Mouse (Mus musculus) forebrain, embryonic 16.5 days (tissue): ENCODE measurements at regions not wholly inside any gene's neighbourhood (a gene's known extent, or its start where the extent isn't known, plus 50 kb on each side); places are given as distances from the start of the nearest gene placed in this dataset.
"Not testable (repeated sequence)": the region's sequence is repeated elsewhere in the genome, so short reads cannot be mapped to it uniquely, and the experiment has no call there.

ENCODE experiments used
- ATAC-seq: fragments of 200-750 bp; cut with Nextera tagmentation; 2 replicates; pipeline ENCODE4 v1.8.0; 2017; ENCODE audit warnings: mild to moderate bottlenecking, moderate library complexity
- H3K27ac ChIP-seq: fragments of 300-500 bp; sonication (generic); 2 replicates; pipeline ENCODE4 v1.5.1; 2014; ENCODE audit warnings: low read length, control low read depth
- H3K27me3 ChIP-seq: fragments of 300-500 bp; sonication (generic); replicated peaks from 2 replicates; pipeline ENCODE4 v1.6.1; 2014; ENCODE audit warnings: low read length; ENCODE audit not compliant: control insufficient read depth, insufficient read depth
- H3K36me3 ChIP-seq: fragments of 300-500 bp; sonication (generic); 2 replicates; pipeline ENCODE4 v1.6.1; 2014; ENCODE audit not compliant: control insufficient read depth, insufficient read depth
- H3K4me1 ChIP-seq: fragments of 300-500 bp; sonication (generic); replicated peaks from 2 replicates; pipeline ENCODE4 v1.6.1; 2014; ENCODE audit warnings: low read length; ENCODE audit not compliant: control insufficient read depth, insufficient read depth
- H3K4me2 ChIP-seq: fragments of 300-500 bp; sonication (generic); 2 replicates; pipeline ENCODE4 v1.6.1; 2014; ENCODE audit warnings: mild to moderate bottlenecking, low read length, control low read depth
- H3K4me3 ChIP-seq: fragments of 300-500 bp; sonication (generic); replicated peaks from 2 replicates; pipeline ENCODE4 v1.5.1; 2014; ENCODE audit warnings: mild to moderate bottlenecking, low read length, control low read depth
- H3K9ac ChIP-seq: fragments of 300-500 bp; sonication (generic); replicated peaks from 2 replicates; pipeline ENCODE4 v1.6.1; 2014; ENCODE audit warnings: low read depth, low read length, control low read depth
- H3K9me3 ChIP-seq: fragments of 300-500 bp; sonication (generic); 2 replicates; pipeline ENCODE4 v1.6.1; 2016; ENCODE audit warnings: low read length; ENCODE audit not compliant: control insufficient read depth
- WGBS: fragments of 180-500 bp; shearing (Covaris S2); extraction: QIAGEN DNeasy Blood & Tissue Kit; methylation state at CpG from one replicate; pipeline ENCODE4 v1.1.7; 2014; 5-methylcytosine and 5-hydroxymethylcytosine counted together

GRCm38 (mm10) chr1:31612944-31613343, 390.3 kb downstream of the Pih1d3 start:
- H3K36me3 ChIP-seq: no peaks in the 10 kb centered on the region
- no peak overlapping the region for H3K9ac ChIP-seq
- H3K4me3 ChIP-seq: no peak overlapping the region
- H3K4me2 ChIP-seq: no peak overlapping the region
- H3K27me3 ChIP-seq: no peaks in the 10 kb centered on the region
- H3K9me3 ChIP-seq: no peaks in the 10 kb centered on the region
- 87% methylated on average over 2 of the region's 2 CpGs for WGBS
- no peak overlapping the region for H3K27ac ChIP-seq
- no peaks in the 10 kb centered on the region for H3K4me1 ChIP-seq
- ATAC-seq: no peak

GRCm38 (mm10) chr1:31615219-31615618, 392.6 kb downstream of the Pih1d3 start:
- not testable (repeated sequence) for ATAC-seq, H3K4me3 ChIP-seq
- WGBS: 88% methylated on average over 3 of the region's 9 CpGs

DNA sequence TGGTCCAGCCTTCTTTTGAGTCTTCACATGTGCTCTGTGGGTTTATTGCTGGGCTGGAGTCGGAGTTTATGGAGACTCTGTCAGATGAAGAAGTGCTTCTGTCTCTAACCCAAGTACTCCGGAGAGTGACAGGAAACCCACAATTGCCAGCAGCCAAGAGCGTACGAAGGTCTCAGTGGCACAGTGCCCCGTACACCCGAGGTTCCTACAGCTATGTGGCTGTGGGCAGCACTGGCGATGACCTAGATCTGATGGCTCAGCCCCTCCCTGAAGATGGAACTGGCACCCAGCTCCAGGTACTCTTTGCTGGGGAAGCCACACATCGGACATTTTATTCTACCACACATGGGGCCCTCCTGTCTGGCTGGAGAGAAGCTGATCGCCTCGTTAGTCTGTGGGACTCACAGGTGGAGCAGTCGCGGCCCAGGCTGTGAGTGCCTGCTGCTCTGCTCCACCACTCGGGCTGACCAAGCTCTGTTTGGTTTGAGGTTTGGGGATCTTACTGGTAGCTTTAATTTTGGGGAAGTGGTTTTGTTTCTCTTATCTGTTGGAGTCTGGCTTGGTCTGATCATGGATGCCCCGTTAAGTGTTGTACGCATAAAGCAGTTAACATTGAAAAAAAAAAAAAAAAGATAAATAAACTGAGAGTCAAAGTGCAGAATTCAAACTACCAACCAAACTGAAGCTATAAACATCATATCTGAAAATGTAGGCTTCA, 393.8 kb downstream of the Pih1d3 start:
- not testable (repeated sequence) for ATAC-seq, H3K36me3 ChIP-seq, H3K4me1 ChIP-seq, H3K4me3 ChIP-seq, H3K9me3 ChIP-seq, H3K27me3 ChIP-seq, H3K9ac ChIP-seq, H3K27ac ChIP-seq, H3K4me2 ChIP-seq
- WGBS: 89% methylated on average over 10 of the region's 15 CpGs

More at GRCm38 (mm10) chr1:31615219-31615618, 392.6 kb downstream of the Pih1d3 start:
- not testable (repeated sequence) for H3K4me1 ChIP-seq, H3K9me3 ChIP-seq, H3K36me3 ChIP-seq, H3K4me2 ChIP-seq, H3K27ac ChIP-seq, H3K9ac ChIP-seq, H3K27me3 ChIP-seq

DNA sequence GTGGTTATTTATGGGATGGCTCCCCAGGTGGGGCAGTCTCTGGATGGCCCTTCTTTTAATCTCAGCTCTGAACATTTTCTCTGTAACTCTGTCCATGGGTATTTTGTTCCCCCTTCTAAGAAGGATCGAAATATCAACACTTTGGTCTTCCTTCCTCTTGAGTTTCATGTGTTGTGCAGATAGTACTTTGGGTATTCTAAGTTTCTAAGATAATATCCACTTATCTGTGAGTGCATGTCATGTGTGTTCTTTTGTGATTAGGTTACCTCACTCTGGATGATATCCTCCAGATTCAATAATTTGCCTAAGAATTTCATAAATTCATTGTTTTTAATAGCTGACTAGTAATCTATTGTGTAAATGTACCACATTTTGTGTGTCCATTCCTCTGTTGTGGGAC, 411.7 kb downstream of the Pih1d3 start:
- no peak for ATAC-seq
- Histone ChIP-seq H3K27me3 (no peaks in the 10 kb centered on the region), H3K4me1 (peaks cover 3% of the 10 kb centered on the region; the same call in 1 of the 2 replicates), H3K36me3 (no peaks in the 10 kb centered on the region), H3K4me2 (no peak overlapping the region), H3K9me3 (no peaks in the 10 kb centered on the region), H3K27ac (no peak overlapping the region), H3K9ac (no peak overlapping the region), H3K4me3 (no peak overlapping the region)
- 85% methylated on average over 1 of the region's 1 CpGs for WGBS

- Histone ChIP-seq H3K27me3 (no peaks in the 10 kb centered on the region), H3K4me1 (peaks cover 3% of the 10 kb centered on the region; the same call in 1 of the 2 replicates), H3K27ac (peak overlapping the region; percentile 65; the same call in 1 of the 2 replicates), H3K9ac (no peak overlapping the region), H3K4me2 (no peak overlapping the region), H3K4me3 (no peak overlapping the region), H3K36me3 (no peaks in the 10 kb centered on the region), H3K9me3 (no peaks in the 10 kb centered on the region)
- ATAC-seq: peak; percentile 63
- 25% methylated on average over 1 of the region's 1 CpGs for WGBS
Measured at GRCm38 (mm10) chr1:31636575-31637356, 414.1 kb downstream of the Pih1d3 start.

GRCm38 (mm10) chr1:31645116-31645515, 422.5 kb downstream of the Pih1d3 start:
- Histone ChIP-seq H3K9ac (no peak overlapping the region), H3K27ac (no peak overlapping the region), H3K9me3 (no peaks in the 10 kb centered on the region), H3K36me3 (no peaks in the 10 kb centered on the region), H3K4me1 (no peaks in the 10 kb centered on the region), H3K4me2 (no peak overlapping the region), H3K27me3 (no peaks in the 10 kb centered on the region), H3K4me3 (no peak overlapping the region)
- no peak for ATAC-seq
- 49% methylated on average over 1 of the region's 1 CpGs for WGBS

GRCm38 (mm10) chr1:31678586-31678985, 455.9 kb downstream of the Pih1d3 start:
- H3K9me3 ChIP-seq: no peaks in the 10 kb centered on the region
- no peaks in the 10 kb centered on the region for H3K4me1 ChIP-seq
- ATAC-seq: no peak
- no peaks in the 10 kb centered on the region for H3K27me3 ChIP-seq
- H3K9ac ChIP-seq: no peak overlapping the region
- no peak overlapping the region for H3K27ac ChIP-seq
- H3K4me3 ChIP-seq: no peak overlapping the region
- H3K36me3 ChIP-seq: no peaks in the 10 kb centered on the region
- no peak overlapping the region for H3K4me2 ChIP-seq
